Mouse (Mus musculus) urinary bladder, postnatal 4 days (tissue): ENCODE measurements around the gene Nsd1.
"Not testable (repeated sequence)": the region's sequence is repeated elsewhere in the genome, so short reads cannot be mapped to it uniquely, and the experiment has no call there.

Experiments used
- DNase-seq, 2 experiments: peaks; one replicate each; pipeline ENCODE4 v3.0.0; 2021 to 2022; ENCODE audit warnings: low spot score in 2 of 2

Gene Nsd1

GRCm38 (mm10) chr13:55209649-55210192 lies at the start of gene Nsd1:
TSS of gene Nsd1 (plus strand) at chr13:55209782.
- DNase-seq = no peak

GRCm38 (mm10) chr13:55162365-55162764 lies 47.2 kb upstream of the Nsd1 start:
- DNase-seq = no peak

GRCm38 (mm10) chr13:55163553-55163952 lies 46.0 kb upstream of the Nsd1 start:
- peak in 1 of 2 experiments; percentile 41 for DNase-seq

GRCm38 (mm10) chr13:55165831-55166339 lies 43.7 kb upstream of the Nsd1 start:
- DNase-seq = peak in 1 of 2 experiments; percentile 57

GRCm38 (mm10) chr13:55166806-55167725 lies 42.5 kb upstream of the Nsd1 start:
- peak in 1 of 2 experiments; percentile 57 for DNase-seq

GRCm38 (mm10) chr13:55167798-55168197 lies 41.8 kb upstream of the Nsd1 start:
- peak in 1 of 2 experiments; percentile 59 for DNase-seq

GRCm38 (mm10) chr13:55168255-55168654 lies 41.3 kb upstream of the Nsd1 start:
- DNase-seq = peak in 1 of 2 experiments; percentile 45

GRCm38 (mm10) chr13:55168958-55169369 lies 40.6 kb upstream of the Nsd1 start:
- peak; percentile 63 to 68 for DNase-seq

GRCm38 (mm10) chr13:55171517-55172335 lies 37.9 kb upstream of the Nsd1 start:
- DNase-seq = peak in 1 of 2 experiments; percentile 61

- DNase-seq = peak in 1 of 2 experiments; percentile 46
These were observed 37.2 kb upstream of the Nsd1 start for GRCm38 (mm10) chr13:55172336-55172770.

- DNase-seq = peak in 1 of 2 experiments; percentile 49
These were observed 35.2 kb upstream of the Nsd1 start for GRCm38 (mm10) chr13:55174347-55174746.

GRCm38 (mm10) chr13:55176265-55176664 lies 33.3 kb upstream of the Nsd1 start:
- no peak for DNase-seq

GRCm38 (mm10) chr13:55177903-55178496 lies 31.6 kb upstream of the Nsd1 start:
- no peak for DNase-seq

GRCm38 (mm10) chr13:55178556-55178955 lies 31.0 kb upstream of the Nsd1 start:
- DNase-seq = peak in 1 of 2 experiments; percentile 54

- no peak for DNase-seq
These were observed 30.0 kb upstream of the Nsd1 start for GRCm38 (mm10) chr13:55179591-55179990.

GRCm38 (mm10) chr13:55181786-55182172 lies 27.8 kb upstream of the Nsd1 start:
- no peak for DNase-seq

GRCm38 (mm10) chr13:55182173-55182894 lies 27.2 kb upstream of the Nsd1 start:
- peak in 1 of 2 experiments; percentile 72 for DNase-seq

- no peak for DNase-seq
These were observed 26.2 kb upstream of the Nsd1 start for GRCm38 (mm10) chr13:55183382-55183781.

- not testable (repeated sequence) for DNase-seq
These were observed 22.5 kb upstream of the Nsd1 start for GRCm38 (mm10) chr13:55187062-55187461.

- DNase-seq = no peak
These were observed 20.0 kb upstream of the Nsd1 start for GRCm38 (mm10) chr13:55189531-55190107.
